Mouse (Mus musculus) heart, postnatal 10 days (tissue): ENCODE results near the gene Cfap61. TPM values are rescaled to one million over a fixed set of nuclear protein-coding genes. Genes with fewer than 3 reads are reported as not detected.

Experiments
- DNase-seq, 2 experiments: peaks; one replicate each; pipeline ENCODE4 v3.0.0; 2021
- intact Hi-C: fragments of 180-260 bp; cut with DNase I; formaldehyde crosslinking; loops from one replicate; pipeline ENCODE4 v1.15.1; 2025
- total RNA-seq, 2 experiments: library from RNA; stranded (reverse); gene quantifications; 2 replicates each; pipeline ENCODE4 v1.2.3; 2021

Cfap61 gene
- total RNA-seq, 2 experiments from 2014 or later, result 1.0 to 1.7 TPM

DNA sequence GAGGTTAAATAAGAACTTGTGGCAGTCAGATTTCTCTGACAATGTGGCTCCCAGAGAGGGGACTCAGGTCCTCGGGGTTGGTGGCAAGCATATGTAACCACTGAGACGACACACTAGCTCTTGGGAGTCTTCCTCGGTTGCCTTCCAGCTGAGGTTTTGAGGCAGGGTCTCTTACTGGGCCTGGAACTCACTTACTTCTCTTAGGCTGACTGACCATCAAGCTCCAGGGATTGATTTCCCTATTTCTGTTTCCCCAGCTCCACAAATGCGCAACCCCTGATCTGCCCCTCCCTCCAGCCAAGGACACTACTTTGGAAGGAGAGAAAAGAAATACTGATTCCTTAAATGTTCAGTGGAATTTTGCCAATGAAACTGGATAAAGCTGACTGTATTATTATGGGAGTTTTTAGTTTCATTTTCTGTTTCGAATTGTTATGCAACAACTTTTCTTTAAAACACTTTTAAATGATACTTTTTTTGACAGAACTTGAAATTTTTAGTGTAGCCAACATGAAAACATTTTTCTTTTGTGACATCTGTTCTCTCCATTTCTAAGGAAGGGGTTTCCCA is 63.5 kb downstream of the Cfap61 start:
- DNase-seq, result no peak
- intact Hi-C loops, result no loop called here

DNA sequence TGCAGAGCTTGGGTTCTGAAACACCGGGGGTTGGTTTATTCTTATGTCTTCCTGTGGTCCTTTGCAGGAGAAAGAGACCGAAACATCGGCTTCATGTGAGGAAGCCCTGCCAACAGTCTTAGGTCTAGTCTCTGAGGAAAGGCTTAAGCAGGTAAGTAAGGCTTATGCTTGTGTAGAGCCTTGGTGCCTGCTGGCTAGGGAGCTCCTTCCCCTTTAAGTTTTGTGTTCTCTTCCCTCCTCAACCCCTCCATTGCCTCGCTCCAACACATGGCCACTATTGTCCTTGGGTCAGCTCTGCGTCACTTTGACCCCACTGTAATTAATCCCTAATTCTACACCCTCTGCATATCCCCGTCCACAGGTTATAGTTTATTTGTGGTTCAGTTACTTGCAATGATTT is 74.2 kb downstream of the Cfap61 start:
- intact Hi-C loops, result no loop called here
- DNase-seq, result no peak

GRCm38 (mm10) chr2:146009596-146010349 is 75.2 kb downstream of the Cfap61 start:
- DNase-seq, result no peak
- intact Hi-C loops, result no loop called here

- peak in 1 of 2 experiments; percentile 9 for DNase-seq
Measured at GRCm38 (mm10) chr2:146010816-146011215, 76.2 kb downstream of the Cfap61 start.

GRCm38 (mm10) chr2:146015341-146016186 is 81.0 kb downstream of the Cfap61 start:
- intact Hi-C loops, result no loop called here
- DNase-seq, result no peak

More at GRCm38 (mm10) chr2:146010816-146011215, 76.2 kb downstream of the Cfap61 start:
- intact Hi-C loops, result no loop called here

DNA sequence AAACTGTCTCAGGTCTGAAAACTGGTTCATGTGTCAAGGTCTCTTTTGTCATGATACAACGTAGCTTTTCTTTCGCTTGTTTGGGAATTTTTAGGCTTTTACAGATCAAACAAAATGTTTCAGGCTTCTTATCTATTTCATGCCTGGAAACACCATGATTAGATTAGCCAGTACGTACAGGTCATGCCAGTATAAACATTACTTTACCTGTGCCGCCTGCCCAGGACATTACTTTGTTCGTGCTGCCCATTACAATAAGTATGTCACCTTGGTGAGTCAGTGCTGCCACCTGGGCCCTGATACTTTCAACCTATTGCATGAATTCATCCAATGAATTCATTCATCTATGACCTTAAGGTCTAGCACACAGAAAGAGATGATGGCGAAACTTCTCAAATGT is 88.3 kb downstream of the Cfap61 start:
- intact Hi-C loops, result no loop called here
- no peak for DNase-seq

- intact Hi-C loops, result no loop called here
- no peak for DNase-seq
Measured at GRCm38 (mm10) chr2:146043640-146044039, 109.1 kb downstream of the Cfap61 start.

DNA sequence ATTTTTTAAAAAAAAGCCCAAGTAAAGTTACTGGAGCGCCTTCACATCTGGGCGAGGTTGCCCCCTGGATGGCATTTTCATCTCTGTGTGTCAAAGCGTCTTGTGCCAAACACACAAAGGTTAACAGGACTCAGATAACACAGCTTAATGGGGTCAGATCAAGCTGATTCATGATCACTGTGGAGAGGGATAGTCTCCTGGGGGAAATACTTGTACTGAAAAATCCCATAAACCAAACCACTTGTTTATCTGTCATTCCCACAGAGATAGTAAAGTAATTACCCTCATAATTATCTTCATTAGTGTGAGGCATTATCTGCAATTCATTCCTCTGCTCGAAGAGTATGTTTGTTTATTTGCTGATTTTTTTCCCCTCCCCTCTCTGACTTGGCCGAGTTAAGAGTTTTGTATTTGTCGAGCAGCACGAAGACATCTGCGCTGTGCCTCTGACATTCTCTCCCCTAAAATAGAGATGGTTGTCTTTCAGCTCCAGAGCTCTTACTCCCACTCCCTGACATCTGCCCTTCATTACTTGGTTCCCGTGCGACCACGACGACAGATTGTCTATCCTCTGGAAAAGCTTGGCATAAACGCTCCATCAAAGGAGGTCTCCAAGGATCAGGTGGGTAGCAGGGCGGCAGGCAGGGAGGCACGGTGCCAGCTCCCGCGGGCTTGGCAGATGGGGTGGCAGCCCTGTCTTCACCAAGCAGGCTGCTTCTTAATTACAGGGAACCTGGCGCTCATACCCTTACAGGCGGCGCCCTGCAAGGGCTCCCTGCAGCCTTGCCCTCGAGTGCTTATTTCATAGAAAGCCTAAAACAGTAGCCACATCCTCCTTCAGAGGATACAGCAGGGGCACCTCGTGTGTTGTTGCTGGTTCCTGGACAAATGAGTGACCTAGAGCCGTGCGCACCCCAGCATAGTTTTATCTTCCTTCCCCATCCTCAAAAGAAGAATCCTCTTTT is 110.6 kb downstream of the Cfap61 start:
- intact Hi-C loops, result no loop called here
- peak in 1 of 2 experiments; percentile 5 for DNase-seq

- intact Hi-C loops, result no loop called here
- no peak for DNase-seq
Measured at GRCm38 (mm10) chr2:146047691-146048090, 113.1 kb downstream of the Cfap61 start.

DNA sequence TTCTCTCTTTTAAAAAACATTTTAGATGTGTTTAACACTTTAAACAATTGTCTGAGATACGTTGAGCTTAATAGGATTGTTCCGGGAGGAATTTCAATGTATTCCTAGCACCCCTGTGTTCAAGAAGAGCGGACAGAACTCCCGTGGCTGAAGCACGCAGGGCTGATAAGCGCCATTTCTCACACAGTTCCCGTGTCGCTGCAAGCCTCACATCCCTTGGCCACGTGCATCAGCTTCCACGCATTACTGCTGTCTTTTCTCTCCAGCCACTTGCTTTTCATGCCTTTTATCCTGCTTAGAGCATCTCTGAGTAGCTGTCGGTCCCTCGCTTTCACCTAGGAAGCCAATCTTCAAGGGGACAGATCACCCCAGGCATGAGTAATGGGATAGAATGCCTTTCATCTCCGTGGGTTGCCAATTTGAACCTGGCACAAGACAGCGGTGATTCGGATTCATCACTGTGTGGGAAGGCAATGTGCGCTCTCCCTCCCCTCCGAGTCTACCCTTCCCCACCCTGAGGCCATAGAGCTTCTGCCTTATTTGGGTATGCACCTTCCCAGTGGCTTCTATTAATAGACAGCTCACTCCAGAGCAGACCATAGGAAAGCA is 113.7 kb downstream of the Cfap61 start:
- intact Hi-C loops, result no loop called here
- no peak for DNase-seq

DNA sequence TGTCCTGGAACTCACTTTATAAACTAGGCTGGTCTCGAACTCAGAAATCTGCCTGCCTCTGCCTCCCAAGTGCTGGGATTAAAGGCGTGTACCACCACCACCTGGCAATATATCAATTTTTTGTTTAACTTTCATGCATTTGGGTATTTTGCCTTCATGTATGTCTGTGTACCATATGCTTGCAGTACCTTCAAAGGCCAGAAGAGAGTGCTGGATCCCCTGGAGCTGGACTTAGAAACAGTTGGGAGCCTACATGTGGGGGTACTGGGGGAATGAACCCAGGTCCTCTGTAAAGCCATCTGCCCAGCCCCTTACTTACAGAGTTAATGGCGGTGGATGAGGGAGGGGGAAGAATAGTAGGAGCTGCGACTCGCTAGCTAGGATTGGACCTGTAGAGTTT is 114.8 kb downstream of the Cfap61 start:
- DNase-seq, result no peak
- intact Hi-C loops, result no loop called here

- intact Hi-C loops, result no loop called here
Measured at GRCm38 (mm10) chr2:146050069-146050468, 115.5 kb downstream of the Cfap61 start.

DNA sequence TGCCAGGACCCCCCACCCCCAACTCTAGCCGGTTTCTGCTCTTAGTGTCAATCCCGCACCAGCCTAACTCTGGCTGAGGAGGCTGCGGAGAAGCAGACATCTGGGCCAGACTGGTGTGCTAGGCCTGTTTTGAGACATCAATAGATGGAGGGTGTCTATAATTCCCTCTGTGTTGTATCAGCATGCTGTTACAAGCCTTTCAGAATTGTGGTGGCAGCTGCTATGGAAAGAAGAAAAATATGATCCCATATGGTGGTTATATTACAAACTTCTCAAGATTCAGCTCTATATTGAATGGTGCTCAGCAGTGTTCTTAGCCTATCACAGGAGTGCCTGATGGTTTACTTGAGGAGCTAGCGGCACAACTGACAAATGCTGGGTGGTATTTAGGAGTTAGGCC is 116.8 kb downstream of the Cfap61 start:
- intact Hi-C loops, result no loop called here
- DNase-seq, result no peak

More at GRCm38 (mm10) chr2:146050069-146050468, 115.5 kb downstream of the Cfap61 start:
- DNase-seq, result no peak

DNA sequence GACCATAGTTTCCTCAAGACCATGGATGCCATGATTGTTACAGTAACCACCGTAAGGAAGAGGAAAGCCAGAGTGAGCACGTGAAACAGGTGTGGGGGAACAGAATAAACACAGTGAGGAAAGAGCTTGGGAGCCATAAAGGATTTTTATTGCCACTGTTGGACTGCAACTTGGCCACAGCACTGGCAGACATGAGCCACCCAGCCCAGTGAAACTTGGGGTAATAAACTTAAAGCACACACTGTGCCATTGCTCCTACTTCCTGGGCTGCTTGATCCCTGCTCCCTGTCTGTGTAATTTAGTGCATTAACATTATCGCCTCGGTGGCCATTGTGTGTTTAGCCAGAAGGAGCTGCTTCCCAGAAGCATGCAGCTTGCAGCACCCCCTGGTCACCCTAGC is 122.5 kb downstream of the Cfap61 start:
- no peak for DNase-seq
- intact Hi-C loops, result no loop called here

GRCm38 (mm10) chr2:146058791-146059190 is 124.2 kb downstream of the Cfap61 start:
- DNase-seq, result no peak
- intact Hi-C loops, result no loop called here

GRCm38 (mm10) chr2:146061421-146062300 is 127.1 kb downstream of the Cfap61 start:
- intact Hi-C loops, result no loop called here
- DNase-seq, result no peak

- DNase-seq, result no peak
- intact Hi-C loops, result no loop called here
Measured at GRCm38 (mm10) chr2:146062330-146063092, 127.9 kb downstream of the Cfap61 start.
